17 mouse cellular contexts compared by ENCODE assay signal in genomic region chr14:45799286-45799685, GRCm38 (mm10).
"Had no signal": no experiment of that assay in that cellular context is flagged by ENCODE, and none has a peak within 500 bp of the region (broad histone marks: within the 10 kb centered on the region; RNA-seq: fewer than 3 reads in every experiment).

No protein-coding gene starts in this region.

- DNase-seq: kidney, adult 2 months; kidney, postnatal 10 days; kidney, postnatal 4 days; left cerebral cortex, postnatal 4 days; liver, embryonic 13.5 days; lung, adult 2 months; retina, postnatal 1 day; right cerebral cortex, postnatal 25 days; spleen, adult 18-20 months; thymus, postnatal 25 days had no signal

- H3K27me3 ChIP-seq: limb, embryonic 13.5 days; liver, embryonic 13.5 days; midbrain, embryonic 12.5 days; neural tube, embryonic 13.5 days; stomach, embryonic 15.5 days had no signal

- H3K4me3 ChIP-seq: limb, embryonic 13.5 days; liver, embryonic 13.5 days; midbrain, embryonic 12.5 days; myocyte; neural tube, embryonic 13.5 days; stomach, embryonic 15.5 days had no signal

- H3K9ac ChIP-seq: limb, embryonic 13.5 days; liver, embryonic 13.5 days; midbrain, embryonic 12.5 days; neural tube, embryonic 13.5 days; stomach, embryonic 15.5 days had no signal

- H3K4me2 ChIP-seq: limb, embryonic 13.5 days; liver, embryonic 13.5 days; midbrain, embryonic 12.5 days; neural tube, embryonic 13.5 days; stomach, embryonic 15.5 days had no signal

- H3K27ac ChIP-seq: limb, embryonic 13.5 days; liver, embryonic 13.5 days; macrophage; midbrain, embryonic 12.5 days; neural tube, embryonic 13.5 days; stomach, embryonic 15.5 days had no signal

- H3K9me3 ChIP-seq: liver, embryonic 13.5 days; midbrain, embryonic 12.5 days; neural tube, embryonic 13.5 days; stomach, embryonic 15.5 days had no signal

- H3K4me1 ChIP-seq: limb, embryonic 13.5 days; liver, embryonic 13.5 days; midbrain, embryonic 12.5 days; neural tube, embryonic 13.5 days; stomach, embryonic 15.5 days had no signal

- H3K36me3 ChIP-seq: limb, embryonic 13.5 days; liver, embryonic 13.5 days; midbrain, embryonic 12.5 days; neural tube, embryonic 13.5 days; stomach, embryonic 15.5 days had no signal

- ATAC-seq: midbrain, embryonic 16.5 days had no signal
